Mouse (Mus musculus): ENCODE data around the gene Rpp25. TPM values are rescaled to one million over a fixed set of nuclear protein-coding genes. Genes with fewer than 3 reads are reported as not detected.

Gene Rpp25
- 6.3 and 6.8 TPM in 2 replicates for polyA plus RNA-seq (2015; fragmentation: Nextera tagmentation; extraction: Ambion mirVana)

GRCm38 (mm10) chr9:57503622-57504380 is at the start of gene Rpp25:
TSS of gene Rpp25 (plus strand) at chr9:57504026.
- Histone ChIP-seq H3K4me1 (ENCODE audit: control insufficient read depth, insufficient read depth, low read length) (peaks cover 29% of the 10 kb centered on the region), H3K27ac (ENCODE audit: low read length) (no peak within 1 kb of the TSS), H3K36me3 (ENCODE audit: control insufficient read depth, insufficient read depth, low read length) (no peaks in the 10 kb centered on the region), H3K4me2 (ENCODE audit: low read depth, low read length) (peak within 1 kb of the TSS; percentile 89), H3K27me3 (replicated peaks; ENCODE audit: control insufficient read depth, insufficient read depth, low read length) (peaks cover 56% of the 10 kb centered on the region), H3K9me3 (ENCODE audit: control insufficient read depth, low read length) (no peaks in the 10 kb centered on the region), H3K9ac (ENCODE audit: low read depth, low read length) (peak within 1 kb of the TSS; percentile 55), H3K4me3 (ENCODE audit: low read length) (peak within 1 kb of the TSS; percentile 54)
- ATAC-seq, result peak; percentile 88
- WGBS, result under 1% methylated on average over 46 of the region's 46 CpGs

DNA sequence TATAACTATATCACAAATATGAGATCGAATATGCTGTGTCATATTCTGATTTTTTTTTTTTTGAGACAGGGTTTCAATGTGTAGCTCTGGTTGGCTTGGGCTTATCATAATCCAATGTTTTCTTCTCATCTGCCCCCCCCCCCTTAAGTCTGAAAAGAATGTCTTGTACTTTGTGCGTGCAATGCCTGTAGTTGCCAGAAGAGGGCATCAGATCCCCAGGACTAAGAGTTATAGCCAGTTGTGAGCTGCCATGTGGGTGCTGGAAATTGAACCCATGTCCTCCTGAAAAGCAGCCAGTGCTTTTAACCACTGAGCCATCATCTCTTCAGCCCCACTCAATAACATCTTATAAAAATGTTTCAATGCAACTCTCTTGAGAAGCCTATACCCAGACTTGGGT is 44.1 kb upstream of the Rpp25 start:
- H3K27ac ChIP-seq (ENCODE audit: low read length), result no peak overlapping the region
- H3K4me3 ChIP-seq (ENCODE audit: low read length), result no peak overlapping the region
- no peak overlapping the region for H3K9ac ChIP-seq (ENCODE audit: low read depth, low read length)
- H3K4me2 ChIP-seq (ENCODE audit: low read depth, low read length), result no peak overlapping the region
- no peaks in the 10 kb centered on the region; the same call in 1 of the 2 replicates for H3K36me3 ChIP-seq (ENCODE audit: control insufficient read depth, insufficient read depth, low read length)
- no peaks in the 10 kb centered on the region for H3K27me3 ChIP-seq (replicated peaks; ENCODE audit: control insufficient read depth, insufficient read depth, low read length)
- H3K4me1 ChIP-seq (ENCODE audit: control insufficient read depth, insufficient read depth, low read length), result no peaks in the 10 kb centered on the region
- H3K9me3 ChIP-seq (ENCODE audit: control insufficient read depth, low read length), result no peaks in the 10 kb centered on the region
- WGBS, result 85% methylated on average over 2 of the region's 2 CpGs
- no peak for ATAC-seq

- Histone ChIP-seq H3K36me3 (ENCODE audit: control insufficient read depth, insufficient read depth, low read length) (no peaks in the 10 kb centered on the region; the same call in 1 of the 2 replicates), H3K4me1 (ENCODE audit: control insufficient read depth, insufficient read depth, low read length) (peaks cover 9% of the 10 kb centered on the region; the same call in 1 of the 2 replicates), H3K27me3 (replicated peaks; ENCODE audit: control insufficient read depth, insufficient read depth, low read length) (no peaks in the 10 kb centered on the region), H3K4me2 (ENCODE audit: low read depth, low read length) (peak overlapping the region; percentile 32), H3K9me3 (ENCODE audit: control insufficient read depth, low read length) (no peaks in the 10 kb centered on the region), H3K27ac (ENCODE audit: low read length) (peak overlapping the region; percentile 78), H3K4me3 (ENCODE audit: low read length) (no peak overlapping the region), H3K9ac (ENCODE audit: low read depth, low read length) (no peak overlapping the region)
- WGBS, result 59% methylated on average over 6 of the region's 6 CpGs
- peak; percentile 80 for ATAC-seq
These were observed 41.0 kb upstream of the Rpp25 start for GRCm38 (mm10) chr9:57462866-57463265.

DNA sequence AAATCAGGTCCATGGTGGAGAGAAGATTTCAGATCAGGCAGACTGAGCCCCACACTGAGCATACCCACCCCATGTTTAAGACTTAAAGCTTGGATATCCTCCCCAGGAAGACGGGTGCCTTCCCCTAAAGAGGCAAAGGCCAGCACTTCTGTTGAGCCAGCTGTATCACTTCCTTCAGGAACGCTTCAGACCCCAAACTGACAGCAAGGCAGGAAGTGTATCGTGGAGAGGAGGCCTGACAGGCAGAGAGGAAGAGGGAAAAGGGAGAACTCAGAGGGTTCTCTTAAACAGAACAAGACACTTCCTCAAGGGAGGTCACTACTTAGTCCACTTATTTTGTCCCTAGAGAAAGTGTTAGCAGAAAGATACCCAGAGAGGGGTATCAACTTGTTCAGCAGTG is 37.7 kb upstream of the Rpp25 start:
- no peak overlapping the region for H3K9ac ChIP-seq (ENCODE audit: low read depth, low read length)
- no peak for ATAC-seq
- no peaks in the 10 kb centered on the region for H3K9me3 ChIP-seq (ENCODE audit: control insufficient read depth, low read length)
- no peak overlapping the region for H3K4me3 ChIP-seq (ENCODE audit: low read length)
- 53% methylated on average over 3 of the region's 3 CpGs for WGBS
- H3K4me2 ChIP-seq (ENCODE audit: low read depth, low read length), result no peak overlapping the region
- H3K27ac ChIP-seq (ENCODE audit: low read length), result no peak overlapping the region
- no peaks in the 10 kb centered on the region for H3K27me3 ChIP-seq (replicated peaks; ENCODE audit: control insufficient read depth, insufficient read depth, low read length)
- no peaks in the 10 kb centered on the region for H3K36me3 ChIP-seq (ENCODE audit: control insufficient read depth, insufficient read depth, low read length)
- H3K4me1 ChIP-seq (ENCODE audit: control insufficient read depth, insufficient read depth, low read length), result peaks cover 9% of the 10 kb centered on the region; the same call in 1 of the 2 replicates

DNA sequence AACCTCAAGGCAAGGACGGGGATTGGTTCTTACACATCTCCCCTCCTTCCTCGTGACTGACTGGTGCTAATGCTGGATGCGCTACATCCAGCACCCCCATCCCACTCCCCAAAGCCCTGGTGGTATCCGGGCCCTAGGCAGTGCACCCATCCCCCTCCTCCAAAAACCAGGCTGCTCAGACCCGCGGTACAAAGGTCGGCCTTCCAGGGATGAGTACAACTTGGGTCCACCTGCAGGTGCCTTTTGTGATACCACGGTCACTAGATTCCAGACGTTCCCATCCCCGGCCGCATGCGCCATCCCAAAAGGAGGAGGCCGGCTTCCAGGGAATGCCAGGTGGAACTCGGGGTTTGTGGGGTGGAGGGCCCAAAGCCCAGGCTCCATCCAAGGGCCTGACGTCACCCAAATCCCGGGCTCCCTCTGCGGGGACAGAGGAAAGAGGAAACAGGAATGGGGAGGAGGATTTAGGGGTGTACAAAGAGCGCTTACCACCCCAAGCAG is 36.5 kb upstream of the Rpp25 start:
- H3K27ac ChIP-seq (ENCODE audit: low read length), result 0 out of 2 replicates have a peak overlapping the region, but pooled peaks have one; percentile 7
- peaks cover 9% of the 10 kb centered on the region; the same call in 1 of the 2 replicates for H3K4me1 ChIP-seq (ENCODE audit: control insufficient read depth, insufficient read depth, low read length)
- ATAC-seq, result peak; percentile 46
- H3K4me3 ChIP-seq (ENCODE audit: low read length), result peak overlapping the region; percentile 72
- H3K27me3 ChIP-seq (replicated peaks; ENCODE audit: control insufficient read depth, insufficient read depth, low read length), result no peaks in the 10 kb centered on the region
- no peaks in the 10 kb centered on the region for H3K9me3 ChIP-seq (ENCODE audit: control insufficient read depth, low read length)
- H3K36me3 ChIP-seq (ENCODE audit: control insufficient read depth, insufficient read depth, low read length), result no peaks in the 10 kb centered on the region
- 2% methylated on average over 18 of the region's 18 CpGs for WGBS
- H3K9ac ChIP-seq (ENCODE audit: low read depth, low read length), result peak overlapping the region; percentile 80
- peak overlapping the region; percentile 93 for H3K4me2 ChIP-seq (ENCODE audit: low read depth, low read length)

DNA sequence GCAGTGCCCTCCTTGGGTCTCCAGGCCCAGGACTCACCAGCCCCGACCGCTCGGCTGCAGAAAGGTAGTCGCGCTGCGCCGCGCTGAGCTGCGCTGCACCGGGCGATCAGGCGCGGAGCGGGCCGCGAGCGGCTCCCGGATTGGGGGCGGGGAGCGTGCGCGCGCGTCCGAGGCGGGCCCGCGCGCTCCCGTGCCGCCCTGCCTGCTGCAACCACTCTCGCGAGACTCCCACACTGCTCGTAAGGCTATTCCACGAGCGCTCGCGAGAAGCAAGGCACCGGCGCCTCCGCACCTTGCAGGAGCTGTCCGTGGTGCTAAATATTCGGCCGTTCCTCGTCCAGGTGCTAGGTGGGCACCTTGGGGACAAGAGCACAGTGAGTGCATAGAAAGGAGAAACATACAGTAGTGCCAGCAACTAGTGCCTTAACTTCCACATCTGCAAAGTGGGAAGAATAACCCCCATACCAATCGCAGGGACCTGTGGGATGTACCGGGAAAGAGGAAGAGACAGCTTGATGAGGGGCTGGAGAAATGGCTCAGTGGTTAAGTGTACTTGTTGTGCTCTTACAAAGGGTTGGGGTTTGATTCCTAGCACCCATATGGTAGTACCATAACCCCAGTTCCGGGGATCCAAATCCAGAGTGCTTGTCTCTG is 35.8 kb upstream of the Rpp25 start, which contains the start of gene Scamp5:
TSS of gene Scamp5 (minus strand) at position 165 of the 654 bp plus-strand sequence.
- ATAC-seq, result peak; percentile 87
- Histone ChIP-seq H3K4me2 (ENCODE audit: low read depth, low read length) (peak within 1 kb of the TSS; percentile 93), H3K9me3 (ENCODE audit: control insufficient read depth, low read length) (no peaks in the 10 kb centered on the region), H3K27ac (ENCODE audit: low read length) (0 out of 2 replicates have a peak within 1 kb of the TSS, but pooled peaks have one; percentile 7), H3K36me3 (ENCODE audit: control insufficient read depth, insufficient read depth, low read length) (no peaks in the 10 kb centered on the region), H3K4me1 (ENCODE audit: control insufficient read depth, insufficient read depth, low read length) (peaks cover 9% of the 10 kb centered on the region; the same call in 1 of the 2 replicates), H3K4me3 (ENCODE audit: low read length) (peak within 1 kb of the TSS; percentile 72), H3K9ac (ENCODE audit: low read depth, low read length) (peak within 1 kb of the TSS; percentile 80), H3K27me3 (replicated peaks; ENCODE audit: control insufficient read depth, insufficient read depth, low read length) (no peaks in the 10 kb centered on the region)
- 2% methylated on average over 48 of the region's 48 CpGs for WGBS

GRCm38 (mm10) chr9:57468914-57469313 is 34.9 kb upstream of the Rpp25 start:
- H3K9ac ChIP-seq (ENCODE audit: low read depth, low read length), result no peak overlapping the region
- ATAC-seq, result peak; percentile 32; the same call in 1 of the 2 replicates
- H3K4me1 ChIP-seq (ENCODE audit: control insufficient read depth, insufficient read depth, low read length), result peaks cover 9% of the 10 kb centered on the region; the same call in 1 of the 2 replicates
- H3K27ac ChIP-seq (ENCODE audit: low read length), result no peak overlapping the region
- no peaks in the 10 kb centered on the region for H3K36me3 ChIP-seq (ENCODE audit: control insufficient read depth, insufficient read depth, low read length)
- H3K27me3 ChIP-seq (replicated peaks; ENCODE audit: control insufficient read depth, insufficient read depth, low read length), result no peaks in the 10 kb centered on the region
- 62% methylated on average over 4 of the region's 4 CpGs for WGBS
- H3K4me3 ChIP-seq (ENCODE audit: low read length), result no peak overlapping the region
- H3K9me3 ChIP-seq (ENCODE audit: control insufficient read depth, low read length), result no peaks in the 10 kb centered on the region
- no peak overlapping the region for H3K4me2 ChIP-seq (ENCODE audit: low read depth, low read length)

DNA sequence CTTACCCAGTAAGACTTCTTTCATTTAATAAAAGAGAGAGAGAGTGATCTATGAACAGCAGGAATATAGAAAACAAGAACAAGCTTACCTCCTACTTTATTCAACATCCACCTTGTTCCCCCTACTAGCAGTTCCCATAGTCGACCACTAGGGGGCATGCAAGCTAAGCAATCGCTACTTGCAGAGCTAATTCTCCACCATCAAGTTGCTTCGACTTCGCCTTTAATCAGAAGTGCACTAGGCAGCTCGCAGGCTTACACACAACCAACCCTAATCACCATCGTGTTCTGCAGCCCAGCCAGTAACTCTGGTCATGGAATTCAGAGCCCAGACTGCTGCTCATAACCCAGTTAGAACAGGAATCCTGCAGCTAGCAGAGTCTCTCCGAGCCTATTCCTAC is 18.1 kb upstream of the Rpp25 start:
- no peak overlapping the region for H3K4me3 ChIP-seq (ENCODE audit: low read length)
- H3K9me3 ChIP-seq (ENCODE audit: control insufficient read depth, low read length), result no peaks in the 10 kb centered on the region
- H3K9ac ChIP-seq (ENCODE audit: low read depth, low read length), result no peak overlapping the region
- H3K36me3 ChIP-seq (ENCODE audit: control insufficient read depth, insufficient read depth, low read length), result no peaks in the 10 kb centered on the region
- ATAC-seq, result peak; percentile 44; the same call in 1 of the 2 replicates
- H3K4me2 ChIP-seq (ENCODE audit: low read depth, low read length), result no peak overlapping the region
- H3K27me3 ChIP-seq (replicated peaks; ENCODE audit: control insufficient read depth, insufficient read depth, low read length), result 0 out of 2 replicates have a peak, but pooled peaks cover 3% of the 10 kb centered on the region
- 17% methylated on average over 7 of the region's 7 CpGs for WGBS
- no peak overlapping the region for H3K27ac ChIP-seq (ENCODE audit: low read length)
- H3K4me1 ChIP-seq (ENCODE audit: control insufficient read depth, insufficient read depth, low read length), result no peaks in the 10 kb centered on the region

DNA sequence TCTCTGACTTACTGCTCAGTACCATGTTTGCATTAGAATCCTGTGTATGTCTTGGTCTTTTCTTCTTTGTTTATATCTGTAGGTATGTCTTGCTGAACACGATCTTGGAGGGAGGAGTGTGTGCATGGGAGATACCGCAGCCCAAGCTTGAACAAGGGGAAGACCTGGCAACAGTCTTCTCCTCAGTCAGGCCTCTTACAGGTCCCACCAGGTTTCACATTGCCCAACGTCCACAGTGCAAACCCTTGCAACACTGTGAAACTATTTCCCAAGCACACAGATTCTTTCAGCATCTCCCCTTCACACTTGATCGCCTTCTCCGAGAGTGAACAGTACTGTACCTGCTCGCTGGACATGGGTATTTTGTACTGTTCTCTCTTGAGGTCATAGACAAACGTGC is 16.0 kb upstream of the Rpp25 start:
- Histone ChIP-seq H3K4me2 (ENCODE audit: low read depth, low read length) (no peak overlapping the region), H3K9me3 (ENCODE audit: control insufficient read depth, low read length) (no peaks in the 10 kb centered on the region), H3K27ac (ENCODE audit: low read length) (no peak overlapping the region), H3K36me3 (ENCODE audit: control insufficient read depth, insufficient read depth, low read length) (no peaks in the 10 kb centered on the region), H3K4me1 (ENCODE audit: control insufficient read depth, insufficient read depth, low read length) (no peaks in the 10 kb centered on the region), H3K27me3 (replicated peaks; ENCODE audit: control insufficient read depth, insufficient read depth, low read length) (0 out of 2 replicates have a peak, but pooled peaks cover 3% of the 10 kb centered on the region), H3K9ac (ENCODE audit: low read depth, low read length) (no peak overlapping the region), H3K4me3 (ENCODE audit: low read length) (no peak overlapping the region)
- WGBS, result 70% methylated on average over 7 of the region's 7 CpGs
- ATAC-seq, result no peak

Measured in intestine, embryonic 16.5 days (tissue).